Mouse (Mus musculus) stomach, embryonic 15.5 days (tissue): ENCODE data around the gene Apoh. TPM values are rescaled to one million over a fixed set of nuclear protein-coding genes. Genes with fewer than 3 reads are reported as not detected.
A peak's percentile ranks its signal among the peaks of the same experiment; 100 is the strongest.

Experiments
- ATAC-seq: fragments of 200-750 bp; cut with Nextera tagmentation; 2 replicates; pipeline ENCODE4 v1.8.0; 2017; ENCODE audit warnings: low read depth, moderate number of reproducible peaks, moderate TSS enrichment; ENCODE audit not compliant: insufficient read depth, low FRiP score
- H3K27ac ChIP-seq: fragments of 300-500 bp; sonication (generic); 2 replicates; pipeline ENCODE4 v1.5.1; 2015; ENCODE audit warnings: mild to moderate bottlenecking, inconsistent platforms
- H3K27me3 ChIP-seq: fragments of 300-500 bp; sonication (generic); replicated peaks from 2 replicates; pipeline ENCODE4 v1.6.1; 2015; ENCODE audit warnings: inconsistent platforms
- H3K36me3 ChIP-seq: fragments of 300-500 bp; sonication (generic); 2 replicates; pipeline ENCODE4 v1.6.1; 2015; ENCODE audit warnings: inconsistent platforms
- H3K4me1 ChIP-seq: fragments of 300-500 bp; sonication (generic); 2 replicates; pipeline ENCODE4 v1.6.1; 2015; ENCODE audit warnings: inconsistent platforms
- H3K4me2 ChIP-seq: fragments of 300-500 bp; sonication (generic); 2 replicates; pipeline ENCODE4 v1.6.1; 2015; ENCODE audit warnings: mild to moderate bottlenecking, inconsistent platforms
- H3K4me3 ChIP-seq: fragments of 300-500 bp; sonication (generic); replicated peaks from 2 replicates; pipeline ENCODE4 v1.5.1; 2015; ENCODE audit warnings: inconsistent platforms
- H3K9ac ChIP-seq: fragments of 300-500 bp; sonication (generic); 2 replicates; pipeline ENCODE4 v1.6.1; 2015; ENCODE audit warnings: inconsistent platforms
- H3K9me3 ChIP-seq: fragments of 300-500 bp; sonication (generic); 2 replicates; pipeline ENCODE4 v1.6.1; 2016; ENCODE audit warnings: inconsistent platforms
- WGBS: fragments of 180-500 bp; shearing (Covaris S2); methylation state at CpG from one replicate; pipeline ENCODE4 v1.1.7; 2015; 5-methylcytosine and 5-hydroxymethylcytosine counted together
- polyA plus RNA-seq: library from polyadenylated mRNA; unstranded; fragments of >200 nt; fragmentation: Nextera tagmentation; extraction: Ambion mirVana; gene quantifications from 2 replicates; pipeline ENCODE4 v1.2.1, GENCODE M21; 2015

The Apoh gene
- polyA plus RNA-seq, 1 experiment from 2014 or later = 29.2 TPM

GRCm38 (mm10) chr11:108395061-108395460 is 51.9 kb downstream of the Apoh start:
- no peaks in the 10 kb centered on the region for H3K27me3 ChIP-seq
- H3K4me2 ChIP-seq = no peak overlapping the region
- no peak overlapping the region for H3K27ac ChIP-seq
- no peaks in the 10 kb centered on the region for H3K9me3 ChIP-seq
- no peak overlapping the region for H3K4me3 ChIP-seq
- no peaks in the 10 kb centered on the region for H3K4me1 ChIP-seq
- H3K9ac ChIP-seq = no peak overlapping the region
- 90% methylated on average over 9 of the region's 9 CpGs for WGBS
- ATAC-seq = no peak
- H3K36me3 ChIP-seq = no peaks in the 10 kb centered on the region

DNA sequence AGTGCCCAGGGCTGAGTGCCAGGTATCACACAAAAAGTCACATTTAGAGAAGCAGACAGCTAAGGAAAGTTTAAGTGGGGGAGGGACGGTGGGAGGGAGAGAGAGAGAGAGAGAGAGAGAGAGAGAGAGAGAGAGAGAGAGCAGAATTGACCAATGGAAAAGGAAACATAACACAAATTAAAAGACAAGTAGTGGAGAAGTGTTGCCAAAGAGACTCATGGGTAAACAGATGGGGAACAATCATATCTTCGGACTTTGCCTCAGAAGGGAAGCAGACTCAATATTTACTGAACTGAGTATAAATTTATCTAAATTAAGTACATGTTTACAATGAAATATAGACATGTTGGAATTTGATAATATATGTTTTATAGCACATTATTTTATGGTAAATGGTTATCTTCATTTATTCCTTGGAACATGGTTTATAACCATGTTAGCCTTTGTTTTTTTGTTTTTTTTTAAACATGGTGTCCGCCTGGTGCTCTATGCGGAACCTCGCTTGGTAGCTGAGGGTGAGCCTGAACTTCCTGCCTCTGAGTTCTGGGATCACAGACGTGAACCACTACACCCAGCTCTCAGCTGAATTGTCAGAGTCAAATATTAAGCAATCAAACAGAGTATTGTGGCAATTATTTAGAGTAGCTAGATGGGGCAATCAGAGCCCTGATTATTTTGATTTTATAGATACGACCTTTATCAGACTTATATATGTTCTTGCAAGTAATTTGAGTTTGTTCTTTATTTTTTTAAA is 53.1 kb downstream of the Apoh start:
- Histone ChIP-seq H3K36me3 (no peaks in the 10 kb centered on the region), H3K4me2 (no peak overlapping the region), H3K9ac (no peak overlapping the region), H3K9me3 (no peaks in the 10 kb centered on the region), H3K27ac (no peak overlapping the region), H3K27me3 (no peaks in the 10 kb centered on the region), H3K4me3 (no peak overlapping the region), H3K4me1 (no peaks in the 10 kb centered on the region)
- ATAC-seq = no peak
- WGBS = 63% methylated on average over 7 of the region's 7 CpGs

GRCm38 (mm10) chr11:108409876-108410644 is 66.9 kb downstream of the Apoh start:
- no peak overlapping the region for H3K4me3 ChIP-seq
- WGBS = 47% methylated on average over 9 of the region's 9 CpGs
- ATAC-seq = no peak

GRCm38 (mm10) chr11:108416360-108416759 is 73.2 kb downstream of the Apoh start:
- H3K9ac ChIP-seq = no peak overlapping the region
- no peak for ATAC-seq
- H3K9me3 ChIP-seq = no peaks in the 10 kb centered on the region
- 87% methylated on average over 1 of the region's 1 CpGs for WGBS
- no peaks in the 10 kb centered on the region for H3K4me1 ChIP-seq
- H3K4me3 ChIP-seq = no peak overlapping the region
- H3K27me3 ChIP-seq = no peaks in the 10 kb centered on the region
- H3K4me2 ChIP-seq = no peak overlapping the region
- H3K27ac ChIP-seq = no peak overlapping the region
- no peaks in the 10 kb centered on the region for H3K36me3 ChIP-seq

More at GRCm38 (mm10) chr11:108409876-108410644, 66.9 kb downstream of the Apoh start:
- no peaks in the 10 kb centered on the region for H3K36me3 ChIP-seq
- no peaks in the 10 kb centered on the region for H3K4me1 ChIP-seq
- H3K9ac ChIP-seq = no peak overlapping the region
- H3K27me3 ChIP-seq = no peaks in the 10 kb centered on the region
- H3K27ac ChIP-seq = no peak overlapping the region
- H3K4me2 ChIP-seq = no peak overlapping the region
- H3K9me3 ChIP-seq = no peaks in the 10 kb centered on the region

DNA sequence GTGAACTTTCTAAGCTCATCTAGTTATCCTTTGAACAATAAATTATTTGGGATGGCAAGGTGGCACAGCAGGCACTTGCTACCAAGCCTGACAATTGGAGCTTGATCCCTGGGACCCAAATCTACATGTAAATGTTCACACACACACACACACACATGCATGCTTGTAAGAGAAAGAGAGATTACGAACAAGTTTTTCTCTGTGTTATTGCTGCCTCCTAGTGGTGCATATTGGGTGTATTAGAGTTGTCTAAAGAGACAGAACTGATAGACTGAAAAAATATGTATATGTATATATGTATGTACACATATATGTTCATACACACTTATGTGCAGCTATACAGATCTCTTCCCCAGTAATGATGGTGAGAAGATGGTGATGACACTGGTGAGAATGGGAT is 75.4 kb downstream of the Apoh start:
- no peak overlapping the region for H3K4me3 ChIP-seq
- no peak for ATAC-seq
- no peaks in the 10 kb centered on the region for H3K36me3 ChIP-seq
- H3K9me3 ChIP-seq = no peaks in the 10 kb centered on the region
- H3K4me1 ChIP-seq = no peaks in the 10 kb centered on the region
- H3K27me3 ChIP-seq = no peaks in the 10 kb centered on the region
- H3K27ac ChIP-seq = no peak overlapping the region
- WGBS = 36% methylated on average over 1 of the region's 1 CpGs
- H3K4me2 ChIP-seq = no peak overlapping the region
- H3K9ac ChIP-seq = no peak overlapping the region

- WGBS = 83% methylated on average over 6 of the region's 6 CpGs
- H3K4me1 ChIP-seq = no peaks in the 10 kb centered on the region
- H3K9ac ChIP-seq = no peak overlapping the region
- H3K9me3 ChIP-seq = no peaks in the 10 kb centered on the region
- H3K36me3 ChIP-seq = no peaks in the 10 kb centered on the region
- ATAC-seq = no peak
- no peak overlapping the region for H3K4me3 ChIP-seq
- H3K4me2 ChIP-seq = no peak overlapping the region
- H3K27me3 ChIP-seq = no peaks in the 10 kb centered on the region
- H3K27ac ChIP-seq = no peak overlapping the region
Observed at GRCm38 (mm10) chr11:108419242-108419641, 76.1 kb downstream of the Apoh start.

- Histone ChIP-seq H3K27me3 (no peaks in the 10 kb centered on the region), H3K27ac (no peak overlapping the region), H3K9ac (no peak overlapping the region), H3K4me2 (0 out of 2 replicates have a peak overlapping the region, but pooled peaks have one; percentile 3), H3K36me3 (no peaks in the 10 kb centered on the region), H3K4me1 (no peaks in the 10 kb centered on the region), H3K4me3 (no peak overlapping the region), H3K9me3 (no peaks in the 10 kb centered on the region)
- 61% methylated on average over 4 of the region's 4 CpGs for WGBS
- ATAC-seq = no peak
Observed at GRCm38 (mm10) chr11:108420751-108421150, 77.6 kb downstream of the Apoh start.

GRCm38 (mm10) chr11:108423221-108423620 is 80.1 kb downstream of the Apoh start:
- H3K36me3 ChIP-seq = no peaks in the 10 kb centered on the region
- H3K27ac ChIP-seq = no peak overlapping the region
- no peak for ATAC-seq
- H3K27me3 ChIP-seq = no peaks in the 10 kb centered on the region
- 78% methylated on average over 7 of the region's 7 CpGs for WGBS
- H3K9me3 ChIP-seq = no peaks in the 10 kb centered on the region
- H3K4me3 ChIP-seq = no peak overlapping the region
- H3K4me2 ChIP-seq = no peak overlapping the region
- no peak overlapping the region for H3K9ac ChIP-seq
- H3K4me1 ChIP-seq = no peaks in the 10 kb centered on the region

DNA sequence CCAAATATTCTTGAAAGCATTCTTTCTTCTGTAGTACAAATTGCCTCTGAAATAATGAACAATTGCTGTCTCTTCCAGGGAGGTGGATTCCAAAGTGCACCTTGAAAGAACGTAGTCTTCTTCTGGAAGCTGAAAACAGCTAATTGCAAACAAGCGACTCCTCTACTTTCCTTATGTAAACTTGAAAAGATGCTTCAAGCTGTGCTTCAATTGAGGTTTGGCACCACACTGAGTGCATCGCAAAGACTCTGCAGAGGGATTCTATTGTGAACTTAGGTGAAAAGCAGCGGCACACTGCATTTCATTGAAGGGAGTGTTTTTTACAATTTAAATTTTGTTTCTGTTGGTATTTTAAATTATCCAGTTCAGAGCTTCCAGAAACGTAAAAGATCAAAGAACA is 81.0 kb downstream of the Apoh start:
- no peaks in the 10 kb centered on the region for H3K4me1 ChIP-seq
- H3K9me3 ChIP-seq = no peaks in the 10 kb centered on the region
- H3K4me2 ChIP-seq = peak overlapping the region; percentile 78
- no peaks in the 10 kb centered on the region for H3K36me3 ChIP-seq
- H3K27ac ChIP-seq = no peak overlapping the region
- no peaks in the 10 kb centered on the region for H3K27me3 ChIP-seq
- peak overlapping the region; percentile 76 for H3K4me3 ChIP-seq
- no peak overlapping the region for H3K9ac ChIP-seq
- 13% methylated on average over 5 of the region's 5 CpGs for WGBS
- ATAC-seq = no peak

- no peaks in the 10 kb centered on the region for H3K4me1 ChIP-seq
- H3K9me3 ChIP-seq = no peaks in the 10 kb centered on the region
- ATAC-seq = peak; percentile 97
- peak within 1 kb of the TSS; percentile 76 for H3K4me3 ChIP-seq
- peak within 1 kb of the TSS; percentile 78 for H3K4me2 ChIP-seq
- peak within 1 kb of the TSS; percentile 26; the same call in 1 of the 2 replicates for H3K27ac ChIP-seq
- no peaks in the 10 kb centered on the region for H3K36me3 ChIP-seq
- H3K27me3 ChIP-seq = no peaks in the 10 kb centered on the region
- peak within 1 kb of the TSS; percentile 56 for H3K9ac ChIP-seq
- WGBS = under 1% methylated on average over 61 of the region's 61 CpGs
Observed at GRCm38 (mm10) chr11:108424889-108425591, 81.9 kb downstream of the Apoh start, which contains the start of gene Cep112. Gene Cep112, plus strand, starts transcription at chr11:108425192.

DNA sequence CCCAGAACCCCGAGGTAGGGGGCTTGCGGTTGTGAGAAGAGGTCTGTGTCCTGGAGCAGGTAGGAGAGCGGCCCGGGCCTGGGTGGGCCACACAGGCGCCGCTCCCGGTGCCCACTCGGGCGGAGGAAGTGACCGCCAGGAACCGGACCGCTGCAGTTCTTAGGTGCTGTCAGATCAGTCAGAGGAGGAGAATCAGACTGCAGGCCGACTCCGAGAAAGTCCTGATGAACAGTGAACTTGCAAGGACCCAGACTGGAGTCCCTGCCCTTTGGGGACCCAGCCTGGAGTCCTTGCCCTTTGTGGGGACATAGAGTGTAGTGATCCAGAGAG is 82.4 kb downstream of the Apoh start:
- Histone ChIP-seq H3K9ac (peak overlapping the region; percentile 56), H3K9me3 (no peaks in the 10 kb centered on the region), H3K4me3 (peak overlapping the region; percentile 76), H3K4me2 (peak overlapping the region; percentile 78), H3K27ac (peak overlapping the region; percentile 26; the same call in 1 of the 2 replicates), H3K27me3 (no peaks in the 10 kb centered on the region), H3K36me3 (no peaks in the 10 kb centered on the region), H3K4me1 (no peaks in the 10 kb centered on the region)
- no peak; the same call in 1 of the 2 replicates for ATAC-seq
- WGBS = 5% methylated on average over 14 of the region's 14 CpGs

- no peaks in the 10 kb centered on the region for H3K27me3 ChIP-seq
- H3K9ac ChIP-seq = no peak overlapping the region
- no peak overlapping the region for H3K27ac ChIP-seq
- peak overlapping the region; percentile 78 for H3K4me2 ChIP-seq
- no peaks in the 10 kb centered on the region for H3K9me3 ChIP-seq
- ATAC-seq = no peak
- no peaks in the 10 kb centered on the region for H3K36me3 ChIP-seq
- H3K4me3 ChIP-seq = peak overlapping the region; percentile 76; the same call in 1 of the 2 replicates
- WGBS = 84% methylated on average over 3 of the region's 3 CpGs
- H3K4me1 ChIP-seq = no peaks in the 10 kb centered on the region
Observed at GRCm38 (mm10) chr11:108426086-108426485, 82.9 kb downstream of the Apoh start.
